Mouse (Mus musculus) neural tube, embryonic 11.5 days (tissue): ENCODE data around the gene Fkbp10. TPM values are rescaled to one million over a fixed set of nuclear protein-coding genes. Genes with fewer than 3 reads are reported as not detected.

Experiments
- ATAC-seq: fragments of 200-750 bp; cut with Nextera tagmentation; 2 replicates; pipeline ENCODE4 v1.8.0; 2017; ENCODE audit warnings: moderate number of reproducible peaks, mild to moderate bottlenecking, moderate TSS enrichment, moderate library complexity; ENCODE audit not compliant: insufficient read depth, low FRiP score, low TSS enrichment
- DNase-seq: peaks from one replicate; pipeline ENCODE4 v3.0.0-alpha.2; 2015; ENCODE audit warnings: low spot score
- H3K27ac ChIP-seq: fragments of 300-500 bp; sonication (generic); 2 replicates; pipeline ENCODE4 v1.5.1; 2014; ENCODE audit warnings: low read depth, mild to moderate bottlenecking, low read length
- H3K27me3 ChIP-seq: fragments of 300-500 bp; sonication (generic); 2 replicates; pipeline ENCODE4 v1.6.1; 2014; ENCODE audit warnings: mild to moderate bottlenecking, low read length, mixed read lengths; ENCODE audit not compliant: control insufficient read depth, insufficient read depth
- H3K36me3 ChIP-seq: fragments of 300-500 bp; sonication (generic); 2 replicates; pipeline ENCODE4 v1.6.1; 2014; ENCODE audit warnings: mild to moderate bottlenecking, low read length, moderate library complexity, mixed read lengths; ENCODE audit not compliant: control insufficient read depth, insufficient read depth
- H3K4me1 ChIP-seq: fragments of 300-500 bp; sonication (generic); 2 replicates; pipeline ENCODE4 v1.6.1; 2014; ENCODE audit warnings: low read length, mixed read lengths; ENCODE audit not compliant: control insufficient read depth, insufficient read depth
- H3K4me2 ChIP-seq: fragments of 300-500 bp; sonication (generic); 2 replicates; pipeline ENCODE4 v1.6.1; 2014; ENCODE audit warnings: low read depth, mild to moderate bottlenecking, moderate library complexity
- H3K4me3 ChIP-seq: fragments of 300-500 bp; sonication (generic); 2 replicates; pipeline ENCODE4 v1.5.1; 2014; ENCODE audit warnings: low read depth, low read length
- H3K9ac ChIP-seq: fragments of 300-500 bp; sonication (generic); 2 replicates; pipeline ENCODE4 v1.6.1; 2014; ENCODE audit warnings: mild to moderate bottlenecking, low read length
- H3K9me3 ChIP-seq: fragments of 300-500 bp; sonication (generic); 2 replicates; pipeline ENCODE4 v1.6.1; 2016; ENCODE audit warnings: low read length; ENCODE audit not compliant: control insufficient read depth
- WGBS: fragments of 180-500 bp; shearing (Covaris S2); extraction: QIAGEN DNeasy Blood & Tissue Kit; methylation state at CpG from one replicate; pipeline ENCODE4 v1.1.7; 2014; 5-methylcytosine and 5-hydroxymethylcytosine counted together
- polyA plus RNA-seq: library from polyadenylated mRNA; unstranded; fragments of >200 nt; fragmentation: Nextera tagmentation; extraction: Ambion mirVana; gene quantifications from 2 replicates; pipeline ENCODE4 v1.2.1, GENCODE M21; 2014

Fkbp10 gene
- polyA plus RNA-seq, 1 experiment from 2014 or later = 47.7 TPM

- peak; percentile 91 for DNase-seq
- Histone ChIP-seq H3K4me2 (peak within 1 kb of the TSS; percentile 69), H3K36me3 (no peaks in the 10 kb centered on the region), H3K27me3 (peaks cover 8% of the 10 kb centered on the region; the same call in 1 of the 2 replicates), H3K9ac (peak within 1 kb of the TSS; percentile 73), H3K4me3 (peak within 1 kb of the TSS; percentile 61), H3K27ac (peak within 1 kb of the TSS; percentile 62; the same call in 1 of the 2 replicates), H3K4me1 (0 out of 2 replicates have a peak, but pooled peaks cover 7% of the 10 kb centered on the region), H3K9me3 (no peaks in the 10 kb centered on the region)
- 2% methylated on average over 91 of the region's 93 CpGs for WGBS
- ATAC-seq = peak; percentile 85
Observed at GRCm38 (mm10) chr11:100414021-100414913, 1.2 kb upstream of the Fkbp10 start, which contains the start of gene P3h4. Gene P3h4, minus strand, starts transcription at chr11:100414836.

DNA sequence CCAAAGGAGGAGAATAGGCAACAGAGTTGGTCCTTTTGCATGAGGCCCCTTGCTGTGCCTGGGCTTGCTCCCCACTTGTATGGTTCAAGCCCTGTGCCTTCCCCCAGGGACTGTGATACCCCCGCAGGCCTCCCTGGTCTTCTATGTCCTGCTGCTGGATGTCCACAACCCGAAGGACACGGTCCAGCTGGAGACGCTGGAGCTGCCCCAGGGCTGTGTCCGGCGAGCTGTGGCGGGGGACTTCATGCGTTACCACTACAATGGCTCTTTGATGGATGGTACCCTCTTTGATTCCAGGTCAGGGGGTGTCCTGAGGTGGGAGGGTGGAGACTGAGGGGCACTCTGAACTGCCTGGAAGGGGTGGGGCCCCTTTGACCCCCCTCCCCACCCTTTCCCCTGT, 6.0 kb downstream of the Fkbp10 start:
- H3K4me3 ChIP-seq = no peak overlapping the region
- H3K4me1 ChIP-seq = no peaks in the 10 kb centered on the region
- H3K27me3 ChIP-seq = no peaks in the 10 kb centered on the region
- 50% methylated on average over 8 of the region's 8 CpGs for WGBS
- H3K4me2 ChIP-seq = no peak overlapping the region
- H3K9ac ChIP-seq = no peak overlapping the region
- 0 out of 2 replicates have a peak, but pooled peaks cover 2% of the 10 kb centered on the region for H3K36me3 ChIP-seq
- no peak overlapping the region for H3K27ac ChIP-seq
- ATAC-seq (no peak), DNase-seq (no peak)
- no peaks in the 10 kb centered on the region for H3K9me3 ChIP-seq

GRCm38 (mm10) chr11:100423836-100424235, 8.3 kb downstream of the Fkbp10 start:
- Histone ChIP-seq H3K4me3 (no peak overlapping the region), H3K9me3 (no peaks in the 10 kb centered on the region), H3K27me3 (no peaks in the 10 kb centered on the region), H3K4me2 (no peak overlapping the region), H3K27ac (no peak overlapping the region), H3K9ac (no peak overlapping the region), H3K4me1 (no peaks in the 10 kb centered on the region), H3K36me3 (0 out of 2 replicates have a peak, but pooled peaks cover 2% of the 10 kb centered on the region)
- ATAC-seq = no peak
- no peak for DNase-seq
- 96% methylated on average over 7 of the region's 7 CpGs for WGBS

DNA sequence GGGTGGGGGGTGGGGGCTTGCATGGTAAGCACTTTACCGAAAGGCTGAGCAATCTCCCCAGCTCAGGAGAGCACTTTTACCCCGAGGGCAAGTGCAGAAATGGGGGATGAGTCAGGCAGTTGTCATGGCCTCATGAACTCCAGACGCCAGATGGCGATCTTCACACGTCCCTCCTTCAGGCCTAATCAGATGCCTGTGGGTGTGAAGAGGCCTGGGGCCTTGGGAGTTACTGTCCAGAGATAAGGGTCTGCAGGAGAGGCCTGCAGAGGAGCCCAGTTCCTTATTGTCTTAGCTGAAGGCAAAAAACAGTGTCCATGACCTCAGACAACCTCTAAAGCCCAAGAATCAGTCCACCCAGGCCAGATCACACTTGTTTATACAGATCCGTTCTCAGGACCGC, 10.4 kb downstream of the Fkbp10 start:
- H3K9ac ChIP-seq = no peak overlapping the region

DNA sequence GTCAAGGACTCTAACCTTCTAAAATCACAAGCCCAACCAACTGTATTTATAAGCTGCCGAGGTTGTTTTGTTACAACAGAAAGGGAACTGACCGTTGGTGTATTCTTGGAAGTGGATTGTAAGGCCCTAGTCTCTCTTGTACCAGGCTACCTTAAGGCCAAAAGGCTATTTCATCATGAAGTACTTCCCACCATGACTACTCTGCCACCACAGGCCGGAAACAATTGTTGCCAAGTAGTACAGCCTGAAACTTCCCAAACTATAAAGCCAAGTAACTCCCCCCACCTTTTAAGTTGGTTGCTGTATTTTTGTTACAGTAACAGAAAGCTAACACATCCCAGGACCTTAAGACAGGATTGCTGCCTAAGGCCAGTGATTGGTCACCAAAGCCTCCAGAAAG, 11.3 kb downstream of the Fkbp10 start:
- no peak overlapping the region for H3K9ac ChIP-seq
- H3K4me1 ChIP-seq = no peaks in the 10 kb centered on the region
- 92% methylated on average over 3 of the region's 3 CpGs for WGBS
- H3K4me3 ChIP-seq = no peak overlapping the region
- H3K36me3 ChIP-seq = peaks cover 5% of the 10 kb centered on the region; the same call in 1 of the 2 replicates
- DNase-seq (no peak), ATAC-seq (no peak)
- H3K27ac ChIP-seq = no peak overlapping the region
- no peaks in the 10 kb centered on the region for H3K27me3 ChIP-seq
- no peaks in the 10 kb centered on the region for H3K9me3 ChIP-seq
- no peak overlapping the region for H3K4me2 ChIP-seq

More for the DNA sequence above, 10.4 kb downstream of the Fkbp10 start:
- H3K4me3 ChIP-seq = no peak overlapping the region
- H3K4me2 ChIP-seq = no peak overlapping the region
- H3K4me1 ChIP-seq = no peaks in the 10 kb centered on the region
- DNase-seq (peak; percentile 67), ATAC-seq (no peak)
- H3K9me3 ChIP-seq = no peaks in the 10 kb centered on the region
- H3K36me3 ChIP-seq = peaks cover 5% of the 10 kb centered on the region; the same call in 1 of the 2 replicates
- H3K27ac ChIP-seq = no peak overlapping the region
- WGBS = 36% methylated on average over 7 of the region's 7 CpGs
- H3K27me3 ChIP-seq = no peaks in the 10 kb centered on the region

- Histone ChIP-seq H3K4me1 (no peaks in the 10 kb centered on the region), H3K9ac (no peak overlapping the region), H3K27me3 (no peaks in the 10 kb centered on the region), H3K9me3 (no peaks in the 10 kb centered on the region), H3K36me3 (peaks cover 3% of the 10 kb centered on the region; the same call in 1 of the 2 replicates), H3K27ac (no peak overlapping the region), H3K4me2 (no peak overlapping the region), H3K4me3 (no peak overlapping the region)
- WGBS = 90% methylated on average over 9 of the region's 9 CpGs
- ATAC-seq = no peak
- DNase-seq = no peak
Observed at GRCm38 (mm10) chr11:100428612-100429199, 13.2 kb downstream of the Fkbp10 start.

DNA sequence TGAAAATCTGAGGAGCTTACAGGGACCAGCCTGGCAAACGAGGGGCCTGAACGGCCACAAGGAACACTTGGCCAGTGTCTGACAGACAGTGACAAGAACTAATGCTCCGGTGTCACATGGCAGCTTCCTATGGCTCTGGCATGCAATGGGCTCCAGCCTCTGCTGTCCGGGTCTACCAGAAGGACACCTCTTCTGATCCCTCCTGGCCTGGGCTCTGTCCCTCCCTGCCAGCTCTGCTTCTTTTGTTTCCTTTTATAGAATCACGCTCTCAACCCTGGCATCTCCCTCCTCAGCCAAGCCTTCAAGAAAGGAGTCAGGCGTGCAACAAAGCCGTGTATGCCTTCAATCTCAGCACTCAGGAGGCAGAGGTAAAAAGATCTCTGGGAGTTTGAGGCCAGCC, 14.6 kb downstream of the Fkbp10 start:
- ATAC-seq (no peak), DNase-seq (no peak)
- 92% methylated on average over 7 of the region's 7 CpGs for WGBS

GRCm38 (mm10) chr11:100432002-100432401, 16.5 kb downstream of the Fkbp10 start:
- H3K4me2 ChIP-seq = no peak overlapping the region
- H3K4me1 ChIP-seq = no peaks in the 10 kb centered on the region
- peaks cover 4% of the 10 kb centered on the region; the same call in 1 of the 2 replicates for H3K36me3 ChIP-seq
- H3K27me3 ChIP-seq = no peaks in the 10 kb centered on the region
- DNase-seq = no peak
- H3K4me3 ChIP-seq = no peak overlapping the region
- H3K9ac ChIP-seq = no peak overlapping the region
- no peaks in the 10 kb centered on the region for H3K9me3 ChIP-seq
- 93% methylated on average over 5 of the region's 5 CpGs for WGBS
- no peak for ATAC-seq
- H3K27ac ChIP-seq = no peak overlapping the region

More for the DNA sequence above, 14.6 kb downstream of the Fkbp10 start:
- H3K27ac ChIP-seq = no peak overlapping the region
- H3K9me3 ChIP-seq = no peaks in the 10 kb centered on the region
- H3K4me1 ChIP-seq = no peaks in the 10 kb centered on the region
- H3K36me3 ChIP-seq = peaks cover 3% of the 10 kb centered on the region; the same call in 1 of the 2 replicates
- no peak overlapping the region for H3K9ac ChIP-seq
- no peaks in the 10 kb centered on the region for H3K27me3 ChIP-seq
- no peak overlapping the region for H3K4me3 ChIP-seq
- H3K4me2 ChIP-seq = no peak overlapping the region
